Mouse (Mus musculus) ES-E14 (cell line): ENCODE measurements around the gene Btla. TPM values are rescaled to one million over a fixed set of nuclear protein-coding genes. Genes with fewer than 3 reads are reported as not detected.

Experiments used
- DNase-seq: peaks from one replicate; pipeline ENCODE4 v3.0.0-alpha.2; 2013; ENCODE audit warnings: low read depth, low spot score
- H3K27ac ChIP-seq: 2 replicates; pipeline ENCODE4 v1.5.1; 2012; ENCODE audit warnings: low read depth, mild to moderate bottlenecking, low read length, moderate library complexity, mixed read lengths; ENCODE audit not compliant: poor library complexity, insufficient read depth, severe bottlenecking
- H3K36me3 ChIP-seq: 2 replicates; pipeline ENCODE4 v1.6.1; 2012; ENCODE audit warnings: mild to moderate bottlenecking, low read length, moderate library complexity, mixed read lengths; ENCODE audit not compliant: control insufficient read depth, poor library complexity, insufficient read depth, severe bottlenecking
- H3K4me1 ChIP-seq, 2 experiments: fragments of 150-350 bp in 1 of 2; sonication (generic) in 1 of 2; 2 replicates each; pipeline ENCODE4 v1.6.1; 2012; ENCODE audit warnings: low read length in 2 of 2, mild to moderate bottlenecking in 1 of 2, mixed read lengths in 1 of 2; ENCODE audit not compliant: control insufficient read depth in 2 of 2, insufficient read depth in 2 of 2, poor library complexity in 1 of 2
- H3K4me3 ChIP-seq, 2 experiments: fragments of 150-350 bp in 1 of 2; sonication (generic) in 1 of 2; 2 replicates each; pipeline ENCODE4 v1.5.1; 2012; ENCODE audit warnings: low read length in 2 of 2, low read depth in 1 of 2, mild to moderate bottlenecking in 1 of 2, mixed read lengths in 1 of 2; ENCODE audit not compliant: insufficient read depth in 1 of 2, poor library complexity in 1 of 2, severe bottlenecking in 1 of 2
- H3K9ac ChIP-seq: 2 replicates; pipeline ENCODE4 v1.6.1; 2012; ENCODE audit warnings: low read depth, mild to moderate bottlenecking, low read length, mixed read lengths; ENCODE audit not compliant: poor library complexity, insufficient read depth, severe bottlenecking
- H3K9me3 ChIP-seq: fragments of 150-350 bp; sonication (generic); 2 replicates; pipeline ENCODE4 v1.6.1; 2012; ENCODE audit warnings: low read depth, mild to moderate bottlenecking, low read length; ENCODE audit not compliant: control insufficient read depth, insufficient read depth
- CHD2 ChIP-seq: IDR thresholded peaks from 2 replicates; pipeline ENCODE4 v1.6.1; 2014; ENCODE audit warnings: mild to moderate bottlenecking, low read depth, low read length, inconsistent platforms
- HCFC1 ChIP-seq: IDR thresholded peaks from 2 replicates; pipeline ENCODE4 v1.6.1; 2012; ENCODE audit warnings: low read length, inconsistent platforms, borderline replicate concordance; ENCODE audit not compliant: insufficient read depth
- MAFK ChIP-seq: IDR thresholded peaks from 2 replicates; pipeline ENCODE4 v1.6.1; 2014; ENCODE audit warnings: mild to moderate bottlenecking, low read depth, low read length, inconsistent platforms; ENCODE audit not compliant: insufficient read depth
- ZC3H11A ChIP-seq: IDR thresholded peaks from 2 replicates; pipeline ENCODE4 v1.6.1; 2012; ENCODE audit warnings: low read depth, mild to moderate bottlenecking, inconsistent platforms, low read length, borderline replicate concordance
- ZNF384 ChIP-seq: IDR thresholded peaks from 2 replicates; pipeline ENCODE4 v1.6.1; 2012; ENCODE audit warnings: low read depth, low read length, inconsistent platforms
- in situ Hi-C, 2 experiments: fragments of 600-800 bp; cut with MboI; formaldehyde crosslinking; loops; one replicate each; pipeline ENCODE4 v1.15.1; 2025; ENCODE audit warnings: low sequenced_read_pairs in 2 of 2, inconsistent platforms in 1 of 2; ENCODE audit not compliant: unreplicated experiment in 2 of 2
- total RNA-seq: library from RNA; depleted of rRNA; stranded (reverse); fragments of 300-350 nt; gene quantifications from 2 replicates; pipeline ENCODE4 v1.2.3, GENCODE M21; 2012; rRNA removed

The Btla gene
- 0.21 and 1.1 TPM in 2 replicates for total RNA-seq

GRCm38 (mm10) chr16:45223648-45224388 is at the start of gene Btla:
Gene Btla (plus strand): TSS chr16:45224315.
- Histone ChIP-seq H3K4me1 (peaks cover 0 to 4% of the 10 kb centered on the region in 2 experiments; a peak in 2 of 4 replicates), H3K27ac (no peak within 1 kb of the TSS), H3K36me3 (no peaks in the 10 kb centered on the region), H3K9ac (no peak within 1 kb of the TSS), H3K9me3 (no peaks in the 10 kb centered on the region), H3K4me3 (no peak within 1 kb of the TSS)
- 0 out of 2 replicates have a peak, but pooled peaks have one; percentile 42 for TF ChIP-seq ZNF384
- TF ChIP-seq MAFK, result no peak
- peak; percentile 9 for DNase-seq
- in situ Hi-C loops, result no loop called here

- no peaks in the 10 kb centered on the region for H3K9me3 ChIP-seq
- no peak for DNase-seq
- H3K27ac ChIP-seq, result no peak overlapping the region
- no peak overlapping the region for H3K4me3 ChIP-seq
- in situ Hi-C loops, result no loop called here
- no peak for TF ChIP-seq HCFC1
- no peak for TF ChIP-seq CHD2
- no peak for TF ChIP-seq ZC3H11A
- TF ChIP-seq MAFK, result no peak
- no peak overlapping the region for H3K9ac ChIP-seq
- no peaks in the 10 kb centered on the region for H3K4me1 ChIP-seq
- no peaks in the 10 kb centered on the region; the same call in 1 of the 2 replicates for H3K36me3 ChIP-seq
These were observed 45.6 kb upstream of the Btla start for GRCm38 (mm10) chr16:45178552-45178951.

GRCm38 (mm10) chr16:45181824-45182223 is 42.3 kb upstream of the Btla start:
- Histone ChIP-seq H3K9me3 (no peaks in the 10 kb centered on the region), H3K9ac (no peak overlapping the region), H3K27ac (no peak overlapping the region), H3K4me3 (no peak overlapping the region), H3K36me3 (no peaks in the 10 kb centered on the region; the same call in 1 of the 2 replicates), H3K4me1 (no peaks in the 10 kb centered on the region)
- no peak for DNase-seq
- in situ Hi-C loops, result no loop called here
- no peak for TF ChIP-seq CHD2
- TF ChIP-seq MAFK, result no peak
- TF ChIP-seq ZC3H11A, result no peak
- TF ChIP-seq HCFC1, result no peak
- no peak for TF ChIP-seq ZNF384

- H3K36me3 ChIP-seq, result no peaks in the 10 kb centered on the region
- no peak for TF ChIP-seq MAFK
- TF ChIP-seq CHD2, result no peak
- TF ChIP-seq ZNF384, result no peak
- TF ChIP-seq ZC3H11A, result no peak
- no peak for TF ChIP-seq HCFC1
- H3K4me3 ChIP-seq, result no peak overlapping the region
- H3K9me3 ChIP-seq, result no peaks in the 10 kb centered on the region
- peak; percentile 66 for DNase-seq
- in situ Hi-C loops, result no loop called here
- no peak overlapping the region for H3K27ac ChIP-seq
- H3K9ac ChIP-seq, result no peak overlapping the region
- H3K4me1 ChIP-seq, result no peaks in the 10 kb centered on the region
These were observed 31.5 kb upstream of the Btla start for GRCm38 (mm10) chr16:45192613-45193012.

GRCm38 (mm10) chr16:45196816-45197215 is 27.3 kb upstream of the Btla start:
- no peak overlapping the region for H3K4me3 ChIP-seq
- in situ Hi-C loops, result no loop called here
- DNase-seq, result peak; percentile 68

More at GRCm38 (mm10) chr16:45196816-45197215, 27.3 kb upstream of the Btla start:
- no peak overlapping the region for H3K9ac ChIP-seq
- TF ChIP-seq HCFC1 (no peak), MAFK (no peak), ZC3H11A (peak; percentile 50; the same call in 1 of the 2 replicates), ZNF384 (no peak), CHD2 (no peak)
- H3K9me3 ChIP-seq, result no peaks in the 10 kb centered on the region
- H3K27ac ChIP-seq, result no peak overlapping the region
- no peaks in the 10 kb centered on the region for H3K4me1 ChIP-seq
- no peaks in the 10 kb centered on the region for H3K36me3 ChIP-seq
